Mouse (Mus musculus) C2C12 (cell line): Measurements from ENCODE around the gene Bag1.
"Not testable (repeated sequence)": the region's sequence is repeated elsewhere in the genome, so short reads cannot be mapped to it uniquely, and the experiment has no call there.

Experiments
- CEBPB ChIP-seq: IDR thresholded peaks from one replicate; pipeline ENCODE4 v1.6.1; 2011; ENCODE audit warnings: low read depth, mild to moderate bottlenecking, control low read depth, moderate library complexity
- CTCF ChIP-seq: IDR thresholded peaks from one replicate; pipeline ENCODE4 v1.5.1; 2011; ENCODE audit not compliant: control insufficient read depth, insufficient read depth, insufficient read length
- MYOD1 ChIP-seq: IDR thresholded peaks from one replicate; pipeline ENCODE4 v1.6.1; 2011; ENCODE audit warnings: low read depth; ENCODE audit not compliant: control insufficient read depth, insufficient read length
- MYOG ChIP-seq: IDR thresholded peaks from one replicate; pipeline ENCODE4 v1.6.1; 2011; ENCODE audit not compliant: control insufficient read depth, insufficient read length; ENCODE audit errors: extremely low read depth
- USF1 ChIP-seq: IDR thresholded peaks from one replicate; pipeline ENCODE4 v1.6.1; 2011; ENCODE audit warnings: low read depth, mild to moderate bottlenecking, control low read depth, moderate library complexity

GRCm38 (mm10) chr4:40934369-40934768 is 13.7 kb downstream of the Bag1 start:
- TF ChIP-seq CTCF, MYOG, CEBPB, USF1, MYOD1: not testable (repeated sequence)
